Mouse (Mus musculus): Measurements from ENCODE around the gene Cdkn2aip.
A peak's percentile ranks its signal among the peaks of the same experiment; 100 is the strongest.

Cdkn2aip gene

DNA sequence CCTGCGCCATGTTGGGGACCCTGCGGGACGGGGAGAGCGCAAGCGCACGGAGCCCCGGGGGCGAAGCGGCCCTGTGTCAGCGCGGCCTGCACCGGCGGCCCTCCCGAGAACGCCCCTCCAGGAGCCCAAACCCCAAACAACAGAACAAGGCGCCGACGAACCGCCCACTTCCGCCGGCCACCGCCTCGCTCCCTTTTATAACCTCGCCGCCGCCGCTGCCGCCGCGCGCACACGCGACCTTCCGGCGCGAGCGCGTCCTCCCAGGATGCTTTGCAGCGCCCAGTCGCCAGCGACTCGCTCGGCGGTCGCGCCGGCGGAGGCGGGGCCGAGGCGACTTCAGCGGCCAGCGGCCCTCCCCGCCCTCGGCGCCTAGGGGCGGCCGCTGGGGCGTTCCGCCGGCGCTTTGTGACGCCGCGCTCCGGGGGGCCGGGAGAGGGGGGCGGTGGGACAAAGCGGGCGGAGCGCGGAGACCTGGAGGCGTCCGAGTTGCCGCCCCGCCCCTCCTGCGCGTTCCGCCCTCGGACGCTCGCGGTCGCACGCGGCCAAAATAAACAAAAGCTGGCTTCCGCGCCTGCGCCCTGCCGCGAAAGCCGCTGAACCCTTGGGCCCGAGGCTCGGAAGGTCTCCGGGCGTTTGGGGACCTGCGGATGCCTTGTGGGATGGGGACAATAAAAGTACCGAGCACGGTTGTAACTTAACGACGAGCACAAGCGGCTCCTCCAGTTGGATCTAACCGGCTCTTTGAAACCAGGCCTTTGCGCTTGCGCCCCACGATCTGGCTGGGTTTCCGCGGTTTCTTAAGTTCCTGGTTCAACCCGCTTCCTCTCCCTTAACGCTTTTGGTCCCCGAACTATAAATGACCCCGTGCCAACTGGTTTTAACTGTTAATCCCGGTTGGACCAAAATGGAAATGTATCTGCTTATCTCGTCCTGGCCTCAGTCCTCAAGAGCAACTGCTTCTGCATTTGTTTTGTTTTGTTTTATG is at the start of gene Cdkn2aip:
Cdkn2aip (minus strand) TSS at position 172 of the 985 bp plus-strand sequence.
- DNase-seq (ENCODE audit: low spot score) = peak; percentile 96

DNA sequence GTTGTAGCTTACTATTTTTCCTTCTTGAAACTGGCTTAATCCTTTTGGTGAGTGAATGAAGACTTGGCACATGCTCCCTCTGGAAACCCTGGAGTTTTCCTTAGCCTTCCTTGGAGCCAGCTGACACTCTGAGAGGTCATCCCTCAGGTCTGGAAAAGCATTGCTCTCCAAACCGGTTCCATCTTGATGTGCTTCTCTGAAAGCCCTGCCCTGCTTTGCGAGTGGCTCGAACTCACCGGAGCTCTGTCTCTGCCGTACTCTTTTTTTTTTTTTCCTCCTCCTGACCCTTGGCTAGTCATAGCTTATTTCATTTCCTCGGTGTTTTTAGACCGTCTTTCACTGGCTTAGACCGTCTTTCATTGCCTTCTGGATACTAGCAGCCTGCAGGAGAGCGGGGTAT is 49.5 kb upstream of the Cdkn2aip start:
- DNase-seq (ENCODE audit: low spot score) = no peak

DNA sequence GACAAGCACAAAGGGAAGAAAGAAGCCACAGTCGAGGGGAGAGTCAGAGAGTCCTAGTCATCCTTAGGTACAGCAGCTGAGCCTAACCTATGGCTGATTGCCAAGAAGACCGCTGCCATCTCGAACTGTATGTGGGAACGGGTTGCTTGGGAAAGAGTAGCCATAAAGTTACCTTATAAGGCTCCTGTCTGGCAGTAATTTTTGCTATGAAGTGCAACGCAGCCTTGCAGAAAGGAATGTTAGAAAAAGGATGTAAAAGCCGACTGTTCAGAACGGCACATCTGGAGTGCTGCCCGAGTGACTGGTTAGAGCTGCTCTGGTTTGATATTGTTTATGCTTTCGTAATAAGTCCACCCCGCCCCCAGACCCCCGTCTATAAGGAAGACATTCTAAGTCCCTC is 47.0 kb upstream of the Cdkn2aip start:
- DNase-seq (ENCODE audit: low spot score) = no peak

DNA sequence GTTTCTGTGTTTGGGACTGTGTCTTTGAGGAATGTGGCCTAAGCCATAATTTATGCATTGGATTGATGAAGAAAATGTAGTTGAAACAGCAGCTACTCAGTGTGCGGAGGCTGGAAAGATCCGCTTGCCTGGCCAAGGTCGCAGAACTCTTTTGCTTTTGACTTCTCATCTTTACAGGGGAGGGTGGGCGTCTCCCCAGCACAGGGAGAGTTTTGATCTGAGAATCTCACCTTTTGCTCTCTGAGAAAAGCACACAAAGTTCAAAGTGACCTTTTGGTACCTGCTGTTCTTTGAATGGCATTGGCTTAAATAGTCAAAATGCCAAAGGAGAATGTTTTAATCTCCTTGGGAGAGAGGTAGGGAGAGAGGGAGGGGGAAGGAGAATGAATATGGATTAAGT is 46.5 kb upstream of the Cdkn2aip start:
- no peak for DNase-seq (ENCODE audit: low spot score)

DNA sequence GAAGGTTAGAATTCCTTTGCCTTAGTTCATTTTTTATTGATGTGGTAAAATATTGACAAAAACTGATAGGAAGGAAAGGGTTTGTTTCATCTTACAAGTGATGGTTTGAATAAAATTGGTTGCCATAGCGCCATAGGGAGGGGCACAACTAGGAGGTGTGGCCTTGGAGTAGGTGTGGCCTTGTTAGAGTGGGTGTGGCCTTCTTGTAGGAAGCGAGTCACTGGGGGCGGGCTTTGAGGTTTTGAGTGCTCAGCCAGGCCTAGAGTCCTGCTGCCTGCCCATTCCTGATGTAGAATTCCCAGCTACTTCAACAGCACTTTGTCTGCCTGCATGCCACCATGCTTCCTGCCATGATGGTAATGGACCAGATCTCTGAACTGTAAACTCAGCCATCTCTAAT is 39.4 kb upstream of the Cdkn2aip start:
- DNase-seq (ENCODE audit: low spot score) = no peak

DNA sequence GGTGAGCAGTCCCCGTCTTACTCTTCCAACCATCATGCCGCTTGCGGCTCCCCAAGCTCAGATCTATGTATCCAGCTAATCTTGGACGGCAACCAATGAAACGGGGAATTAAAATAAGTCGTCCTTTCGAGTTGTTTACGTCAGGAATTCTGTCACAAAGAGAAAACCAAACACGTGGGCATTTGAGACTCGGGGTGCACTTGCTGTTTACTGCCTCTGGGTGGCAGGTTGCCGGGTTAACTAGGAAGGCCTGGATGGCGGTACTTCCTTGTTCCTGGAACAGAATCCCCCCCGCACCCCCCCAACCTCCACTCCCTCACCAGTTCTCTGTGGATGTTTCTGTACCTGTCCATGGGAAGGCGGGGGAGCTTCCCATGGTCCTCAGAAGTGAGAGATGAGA is 36.4 kb upstream of the Cdkn2aip start:
- no peak for DNase-seq (ENCODE audit: low spot score)

DNA sequence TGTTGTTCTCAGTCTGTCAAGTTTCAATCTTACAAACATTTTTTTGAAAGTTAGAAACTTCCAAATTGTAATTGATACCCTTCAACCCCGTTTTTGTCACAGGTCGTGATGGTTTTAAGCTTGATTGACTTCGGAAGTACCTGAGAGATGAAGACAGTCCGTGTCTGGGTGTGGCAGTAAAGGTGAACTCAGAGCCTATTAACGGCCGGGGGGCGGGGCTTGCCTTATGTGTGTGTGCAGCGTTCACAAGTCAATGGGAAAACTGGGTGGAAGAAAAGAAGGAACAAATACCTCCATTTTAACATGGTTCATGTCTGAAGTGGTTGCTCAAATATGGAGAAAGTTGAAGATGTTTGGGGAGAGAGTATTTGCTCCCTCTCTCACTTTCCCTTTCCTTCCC is 35.8 kb upstream of the Cdkn2aip start:
- no peak for DNase-seq (ENCODE audit: low spot score)

DNA sequence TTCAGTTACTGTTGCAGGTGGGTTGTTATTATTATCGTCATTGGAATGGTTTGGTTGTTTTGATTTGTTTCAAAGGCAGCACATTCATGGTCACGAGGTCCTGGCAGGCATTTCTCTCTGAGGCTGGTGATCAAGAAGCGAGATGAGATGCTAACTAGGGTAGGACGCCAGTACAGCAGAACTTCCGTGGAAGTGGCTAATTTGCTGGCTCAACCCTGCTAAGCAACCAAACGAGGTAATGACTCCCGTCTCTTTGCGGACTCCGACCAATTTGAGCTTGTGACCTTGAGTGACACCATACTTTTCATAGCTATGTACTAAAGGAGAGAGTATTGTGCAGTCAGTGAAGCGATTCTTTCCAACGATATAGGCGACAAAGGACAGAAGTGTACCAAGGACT is 32.6 kb upstream of the Cdkn2aip start:
- DNase-seq (ENCODE audit: low spot score) = no peak

DNA sequence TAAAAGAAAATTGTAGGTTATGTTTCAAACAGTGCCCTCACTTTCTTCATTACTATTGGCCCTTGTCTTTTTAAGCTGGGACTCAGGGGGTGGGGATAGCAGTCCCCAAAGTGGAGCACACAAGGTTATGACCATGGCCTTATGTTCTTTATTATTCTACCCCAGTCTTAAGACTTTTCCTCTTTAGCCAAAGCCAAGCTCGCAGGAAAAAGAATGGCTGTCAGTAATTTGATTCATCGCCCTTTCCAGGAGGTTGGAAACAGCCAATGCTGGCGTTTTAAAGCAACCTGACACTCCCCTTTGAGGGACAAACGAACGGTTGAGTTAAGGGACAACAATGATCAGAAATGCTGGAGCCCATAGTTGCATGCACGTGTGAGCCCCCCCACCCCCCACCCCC is 32.1 kb upstream of the Cdkn2aip start:
- DNase-seq (ENCODE audit: low spot score) = no peak

DNA sequence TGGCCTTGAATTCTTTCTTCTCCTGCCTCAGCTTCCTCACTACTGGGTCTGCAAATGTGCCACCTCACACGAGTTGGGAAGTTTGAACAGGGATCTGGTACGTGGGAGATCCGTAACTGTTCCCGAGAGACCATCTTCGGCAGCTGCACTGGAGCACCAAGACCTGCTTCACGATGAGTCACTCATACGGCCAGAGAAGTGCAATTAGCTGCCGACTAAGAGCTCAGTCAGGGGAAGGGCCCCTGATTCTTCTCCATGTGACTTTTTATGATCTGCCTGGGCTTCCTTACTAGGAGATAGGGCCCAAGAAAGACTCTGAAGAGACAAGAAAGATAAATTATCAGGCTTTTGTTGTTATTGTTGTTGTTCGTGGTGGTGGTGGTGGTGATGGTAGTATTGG is 31.1 kb upstream of the Cdkn2aip start:
- DNase-seq (ENCODE audit: low spot score) = no peak

DNA sequence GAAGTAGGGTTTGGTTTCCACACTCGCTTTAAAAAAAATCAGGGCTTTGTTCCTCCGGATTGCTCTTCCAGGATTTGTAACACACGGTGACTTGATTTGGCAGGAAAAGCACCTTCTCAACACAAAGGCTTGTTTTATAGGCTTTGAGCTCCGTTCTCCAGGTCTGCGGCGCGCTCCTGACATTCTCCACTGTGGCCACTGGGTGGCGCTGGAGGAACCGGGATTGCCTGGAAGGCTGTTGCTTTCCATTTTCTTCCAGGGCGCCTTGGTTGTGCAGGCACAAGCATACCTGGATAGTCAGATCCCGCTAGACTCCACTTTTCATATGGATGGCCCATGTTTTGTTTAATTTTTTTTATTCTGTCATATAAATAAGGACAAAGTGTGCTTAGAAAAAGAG is 29.7 kb upstream of the Cdkn2aip start:
- peak; percentile 88 for DNase-seq (ENCODE audit: low spot score)

DNA sequence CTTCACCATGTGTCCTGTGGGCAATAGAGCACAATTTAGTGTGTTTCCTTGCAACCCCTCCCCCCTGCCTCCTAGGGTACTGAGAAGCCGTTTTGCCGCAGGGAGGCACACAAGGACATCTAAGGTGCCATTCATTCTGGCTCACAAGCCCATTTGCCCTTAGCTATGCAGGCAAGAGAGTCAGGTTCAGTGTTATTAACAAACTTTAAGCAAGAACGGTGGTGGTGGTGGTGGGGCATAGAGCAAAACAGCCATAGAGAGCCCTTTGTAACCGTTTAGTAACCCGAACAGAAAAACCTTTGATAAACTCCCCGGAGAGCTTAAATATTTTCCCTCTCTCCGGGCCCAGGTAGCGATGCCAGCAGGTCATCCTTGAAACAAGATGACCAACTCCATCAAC is 29.3 kb upstream of the Cdkn2aip start:
- DNase-seq (ENCODE audit: low spot score) = no peak

DNA sequence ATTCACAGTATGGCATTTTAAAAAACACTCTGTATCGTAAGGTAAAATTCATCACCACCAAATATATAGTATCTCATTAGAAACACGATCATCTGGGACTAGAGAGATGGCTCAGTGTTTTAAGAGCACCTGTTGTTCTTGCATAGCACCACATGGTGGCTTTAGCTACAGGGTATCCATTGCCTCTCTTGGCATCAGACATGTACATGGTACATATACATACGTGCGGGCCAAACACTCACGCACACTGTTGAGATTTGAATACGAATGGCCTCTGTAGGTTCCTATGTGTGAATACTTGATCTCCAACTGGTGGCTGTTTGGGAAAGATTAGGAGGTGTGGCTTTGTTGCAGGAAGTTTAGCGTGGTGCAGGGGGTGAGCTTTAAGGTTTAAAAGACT is 28.6 kb upstream of the Cdkn2aip start:
- DNase-seq (ENCODE audit: low spot score) = no peak

DNA sequence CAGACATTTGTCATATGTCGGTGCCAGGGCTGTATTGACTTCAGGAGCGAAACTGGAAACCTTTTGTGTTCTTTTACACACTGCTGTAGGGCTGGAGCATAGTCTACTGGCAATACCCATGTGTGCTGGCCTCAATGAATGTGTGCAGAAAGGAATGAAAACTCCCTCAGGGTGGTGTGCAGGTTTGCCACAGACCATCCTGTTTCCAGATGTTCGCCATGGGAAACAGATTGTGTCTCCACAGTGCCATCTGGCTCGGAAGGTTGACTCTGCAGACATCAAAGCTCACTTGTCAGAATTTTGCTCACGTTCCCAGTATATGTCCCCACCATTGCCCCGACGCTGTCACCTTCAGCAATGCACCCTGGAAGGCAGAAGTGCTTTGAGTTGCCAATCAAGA is 23.4 kb upstream of the Cdkn2aip start:
- peak; percentile 57 for DNase-seq (ENCODE audit: low spot score)

DNA sequence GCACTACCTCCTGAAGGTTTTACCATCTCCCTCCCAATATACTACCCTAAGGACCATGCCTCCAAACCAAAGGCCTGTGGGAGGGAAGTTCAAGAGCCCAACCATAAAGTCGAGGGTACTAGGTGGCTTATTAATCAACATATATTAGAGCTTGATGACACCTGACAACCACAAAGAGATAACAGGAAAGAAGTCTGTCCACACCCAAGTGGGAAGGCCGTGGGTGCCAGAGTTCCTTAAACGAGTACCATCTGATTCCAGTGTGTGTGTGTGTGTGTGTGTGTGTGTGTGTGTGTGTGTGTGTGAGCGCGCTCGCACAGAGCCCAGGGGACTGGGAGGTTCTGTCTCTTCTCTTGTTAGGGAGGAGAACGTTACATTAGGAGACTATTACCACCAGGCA is 15.6 kb upstream of the Cdkn2aip start:
- DNase-seq (ENCODE audit: low spot score) = no peak

DNA sequence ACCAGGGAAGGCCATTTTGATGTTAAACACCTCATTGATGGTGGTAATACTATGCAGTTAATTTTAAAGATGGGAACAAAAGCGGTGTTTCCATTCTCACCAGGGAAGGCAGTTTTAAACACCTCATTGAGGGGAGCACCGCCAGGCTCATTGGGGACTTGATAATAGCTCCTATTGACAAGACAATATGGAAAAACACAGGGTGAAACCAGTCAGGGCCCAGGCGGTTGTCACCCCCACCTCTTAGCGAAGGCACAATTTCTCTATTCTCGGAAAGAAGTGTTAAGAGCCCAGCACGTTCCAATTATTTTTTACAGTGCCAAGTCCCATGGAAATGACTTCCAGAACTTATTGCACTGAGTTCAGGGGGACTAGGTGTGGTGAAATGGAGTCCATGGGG is 13.2 kb upstream of the Cdkn2aip start:
- DNase-seq (ENCODE audit: low spot score) = no peak

DNA sequence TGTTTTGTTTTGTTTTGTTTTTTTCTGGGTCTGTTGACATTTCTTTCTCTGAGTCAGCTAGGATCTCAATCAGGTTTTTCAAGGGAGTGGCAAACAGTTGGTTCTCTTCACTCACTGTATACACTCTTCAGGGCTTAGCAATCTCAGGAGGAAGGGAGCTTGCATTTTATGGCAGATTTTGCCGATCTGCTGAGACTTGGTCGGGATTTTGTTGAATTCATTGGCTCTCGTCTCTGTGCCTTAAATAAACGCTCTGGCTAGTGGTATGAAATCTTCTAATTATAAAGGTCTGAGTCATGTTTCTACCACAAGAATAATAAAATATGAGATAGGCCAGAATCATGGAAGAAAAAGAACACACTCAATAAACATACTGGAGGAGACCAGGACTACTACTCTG is 7.9 kb upstream of the Cdkn2aip start:
- no peak for DNase-seq (ENCODE audit: low spot score)

DNA sequence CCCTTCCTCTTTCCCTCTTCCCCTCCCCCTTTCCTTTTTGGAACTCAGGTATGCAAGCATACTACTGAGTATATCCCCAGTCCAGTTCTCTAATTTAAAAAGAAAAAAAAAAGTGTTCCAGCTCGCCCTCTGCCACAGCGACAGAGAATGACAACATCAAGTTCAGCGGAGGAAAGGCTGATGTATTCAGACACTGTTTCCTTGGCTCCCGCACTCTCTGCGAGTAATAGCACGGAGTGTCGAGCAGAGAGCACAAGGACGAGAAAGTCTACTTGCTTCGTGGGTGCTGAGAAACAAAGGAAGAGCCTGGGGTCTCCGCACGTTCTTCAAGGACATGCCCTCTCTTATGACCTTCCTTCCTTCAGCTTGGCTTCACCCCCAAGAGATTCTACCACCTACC is 4.9 kb upstream of the Cdkn2aip start:
- no peak for DNase-seq (ENCODE audit: low spot score)

DNA sequence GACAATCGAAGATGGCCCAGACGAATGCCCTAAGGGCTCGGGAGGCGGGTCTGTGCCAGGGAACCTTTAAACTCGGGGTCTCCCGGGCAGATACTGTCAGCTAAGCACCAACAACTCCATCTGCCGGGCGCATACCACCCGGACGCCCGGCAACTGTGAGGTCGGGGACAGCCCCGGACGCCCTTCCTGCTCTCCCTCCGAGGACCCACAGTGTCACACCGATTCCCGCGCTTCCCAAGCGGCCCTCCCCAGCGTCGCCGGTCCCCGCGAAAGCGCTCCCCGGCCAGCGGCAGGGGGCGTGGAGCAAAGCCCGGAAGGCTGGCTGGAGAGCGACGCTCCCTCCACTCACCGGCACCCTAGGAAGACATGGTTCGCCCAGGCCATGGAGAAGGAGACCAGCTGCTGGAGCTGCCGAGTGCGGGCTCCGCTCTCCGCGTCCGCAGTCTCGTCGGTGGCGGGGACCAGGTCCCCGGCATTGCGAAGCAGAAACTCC is 515 bp downstream of the Cdkn2aip start:
- peak; percentile 60 for DNase-seq (ENCODE audit: low spot score)

DNA sequence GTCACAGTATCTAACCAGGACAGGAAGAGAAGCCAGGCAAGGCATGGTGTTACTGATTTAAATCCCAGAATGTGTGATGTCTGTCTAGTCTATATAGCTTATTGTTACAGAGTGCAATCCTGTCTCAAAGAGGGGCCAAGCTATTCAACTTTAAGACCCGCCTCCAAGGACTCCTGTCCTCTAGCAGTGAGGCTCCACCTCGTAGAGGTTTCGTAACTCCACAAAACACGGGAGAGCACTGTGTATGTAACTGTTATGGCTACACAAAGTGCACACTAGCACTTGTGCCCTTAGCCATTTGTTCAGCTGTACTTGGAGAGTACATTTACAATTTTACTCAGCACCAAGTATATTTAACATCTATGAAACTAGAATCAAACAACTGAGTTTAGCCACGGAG is 5.6 kb downstream of the Cdkn2aip start:
- DNase-seq (ENCODE audit: low spot score) = no peak

DNA sequence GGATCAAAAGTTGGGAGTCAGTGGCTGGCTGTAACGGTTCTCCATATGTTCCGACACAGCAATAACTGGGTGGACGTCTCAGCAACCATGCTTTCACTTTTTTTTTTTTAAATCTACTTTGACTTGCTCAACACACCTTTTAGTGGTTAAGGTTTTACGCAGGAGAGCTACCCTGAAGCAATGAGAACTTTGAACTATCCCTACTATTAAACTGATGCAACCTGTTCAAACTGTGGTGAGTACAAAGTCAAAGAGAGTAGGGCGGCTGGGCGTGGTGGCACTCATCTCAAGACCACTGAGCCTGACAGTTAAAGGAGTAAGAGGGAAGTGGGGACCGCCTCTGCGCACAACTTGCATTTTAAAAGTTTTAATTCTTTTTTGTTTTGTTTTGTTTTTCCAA is 7.0 kb downstream of the Cdkn2aip start:
- DNase-seq (ENCODE audit: low spot score) = no peak

DNA sequence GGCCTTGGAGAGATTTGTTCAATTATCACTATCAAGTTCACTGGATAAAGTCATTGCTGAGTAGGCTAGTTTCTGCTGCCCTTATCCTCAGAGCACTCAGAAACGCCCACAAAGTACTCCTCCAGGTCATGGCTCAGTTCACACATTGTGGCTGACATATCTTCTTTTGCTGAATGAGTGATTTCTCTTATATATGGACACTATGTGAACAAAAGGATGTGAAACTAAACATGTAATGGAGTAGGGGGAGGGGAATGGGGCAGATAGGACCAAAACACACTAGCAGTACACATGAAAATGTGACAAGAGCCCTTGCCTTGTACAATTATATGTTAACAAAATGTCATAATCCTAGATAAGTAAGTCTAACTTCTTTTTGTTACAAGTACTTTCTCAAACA is 11.4 kb downstream of the Cdkn2aip start:
- DNase-seq (ENCODE audit: low spot score) = no peak

DNA sequence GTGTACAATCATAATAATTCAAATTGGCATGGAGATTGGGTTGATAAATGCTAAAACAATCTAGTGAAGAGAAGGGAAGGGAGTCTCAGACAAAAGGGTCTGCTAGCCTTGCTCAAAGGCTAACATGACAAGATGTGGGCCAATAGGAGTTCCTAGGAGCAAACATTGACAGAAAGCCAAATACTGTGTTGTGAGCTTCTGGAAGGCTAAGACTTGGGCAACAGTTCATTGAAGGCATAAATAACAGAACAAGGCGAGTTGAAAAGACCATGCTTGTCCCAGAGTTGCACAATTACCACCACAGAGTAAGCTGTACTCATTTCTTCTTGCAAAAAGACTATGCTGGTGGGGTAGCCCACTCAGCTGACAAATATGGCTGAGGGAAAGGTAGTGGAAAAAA is 16.0 kb downstream of the Cdkn2aip start:
- DNase-seq (ENCODE audit: low spot score) = no peak
